Comparison of ENCODE assay signal across 28 mouse cellular contexts in the genomic region with DNA sequence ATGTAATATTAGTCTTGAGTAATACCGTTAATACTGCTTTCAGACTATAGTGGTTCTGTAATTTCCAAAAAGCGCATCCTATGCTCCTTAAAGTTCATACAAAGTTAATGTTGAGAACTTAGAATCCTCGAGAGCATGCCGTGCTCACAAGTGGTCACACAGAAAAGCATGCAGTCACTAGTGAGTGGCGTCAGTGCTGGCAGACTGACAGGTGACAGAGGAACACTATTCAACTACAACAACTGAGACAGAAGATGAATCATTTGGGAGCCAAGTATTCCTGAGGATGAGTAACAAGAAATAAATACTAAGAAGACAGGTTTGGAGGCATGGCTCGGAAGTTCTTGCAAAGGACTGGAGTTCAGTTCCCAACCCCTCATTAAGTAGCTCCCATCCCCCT. TPM values are rescaled to one million over a fixed set of nuclear protein-coding genes. Genes with fewer than 3 reads are reported as not detected.
DNase-seq lines count a peak whose midpoint lies in the region; ATAC-seq and TF ChIP-seq lines count a peak whose summit lies in the region.
"Had no signal": no experiment of that assay in that cellular context is flagged by ENCODE, and none has a peak within 500 bp of the region (broad histone marks: within the 10 kb centered on the region; RNA-seq: fewer than 3 reads in every experiment).

No protein-coding gene starts in this region.

- no peak overlapping the region for H3K4me2 ChIP-seq in heart, postnatal 0 days (ENCODE audit: low read depth, low read length)
- H3K4me2 ChIP-seq: embryonic facial prominence, embryonic 13.5 days; forebrain, embryonic 12.5 days; forebrain, embryonic 15.5 days; heart, embryonic 13.5 days; hindbrain, embryonic 12.5 days; hindbrain, embryonic 15.5 days had no signal

- ATAC-seq in heart, postnatal 0 days (ENCODE audit: insufficient read depth, low read depth), result no peak
- ATAC-seq: forebrain, embryonic 15.5 days; intestine, postnatal 0 days had no signal

- H3K9me3 ChIP-seq in heart, postnatal 0 days (replicated peaks; ENCODE audit: control insufficient read depth, low read length), result no peaks in the 10 kb centered on the region
- H3K9me3 ChIP-seq: embryonic facial prominence, embryonic 10.5 days; embryonic facial prominence, embryonic 13.5 days; forebrain, embryonic 12.5 days; forebrain, embryonic 15.5 days; G1E; heart, embryonic 10.5 days; heart, embryonic 13.5 days; hindbrain, embryonic 12.5 days; hindbrain, embryonic 15.5 days had no signal

- peaks cover 67% of the 10 kb centered on the region for H3K36me3 ChIP-seq in heart, postnatal 0 days (replicated peaks; ENCODE audit: control insufficient read depth, insufficient read depth, low read length)

- 0 out of 2 replicates have a peak overlapping the region, but pooled peaks have one; percentile 74 for H3K27ac ChIP-seq in heart, postnatal 0 days (ENCODE audit: low read depth)
- H3K27ac ChIP-seq: embryonic facial prominence, embryonic 10.5 days; embryonic facial prominence, embryonic 13.5 days; forebrain, embryonic 12.5 days; forebrain, embryonic 15.5 days; heart, embryonic 10.5 days; hindbrain, embryonic 12.5 days; hindbrain, embryonic 15.5 days had no signal

- TF ChIP-seq CTCF in heart, postnatal 0 days (IDR thresholded peaks at IDR 0.05; ENCODE audit: low read depth), result no peak

- 67% methylated on average over 6 of the region's 6 CpGs for WGBS in heart, postnatal 0 days

- H3K4me3 ChIP-seq in heart, postnatal 0 days (ENCODE audit: low read depth, low read length), result no peak overlapping the region
- H3K4me3 ChIP-seq: embryonic facial prominence, embryonic 10.5 days; embryonic facial prominence, embryonic 13.5 days; erythroblast, embryonic 14.5 days; forebrain, embryonic 12.5 days; forebrain, embryonic 15.5 days; heart, embryonic 10.5 days; heart, embryonic 13.5 days; hindbrain, embryonic 12.5 days; hindbrain, embryonic 15.5 days had no signal

- peak; percentile 27 to 53 for DNase-seq in adrenal gland, adult (ENCODE audit: inconsistent age in 2 of 2, low spot score in 1 of 2)
- no peak for DNase-seq in adrenal gland, postnatal 10 days
- peak; percentile 53 for DNase-seq in adrenal gland, postnatal 25 days
- no peak for DNase-seq in adrenal gland, adult 18-20 months (ENCODE audit: low spot score in 2 of 2)
- no peak for DNase-seq in heart, postnatal 0 days (ENCODE audit: low spot score)
- no peak for DNase-seq in heart, postnatal 25 days (ENCODE audit: low spot score)
- peak; percentile 44 to 59 for DNase-seq in adrenal gland, postnatal 36 days
- no peak for DNase-seq in retina, postnatal 1 day
- DNase-seq: B cell, adult 2 months; cerebellum, adult 11-12 months; cerebellum, adult 8-10 months; cerebellum, postnatal 36 days; embryo, embryonic 11 days; gastrocnemius, postnatal 14 days; heart, adult 18-20 months; kidney, adult 2 months had no signal

- peaks cover 23% of the 10 kb centered on the region for H3K4me1 ChIP-seq in heart, postnatal 0 days (ENCODE audit: control insufficient read depth, insufficient read depth)
- H3K4me1 ChIP-seq: embryonic facial prominence, embryonic 10.5 days; embryonic facial prominence, embryonic 13.5 days; forebrain, embryonic 12.5 days; forebrain, embryonic 15.5 days; heart, embryonic 10.5 days; hindbrain, embryonic 12.5 days; hindbrain, embryonic 15.5 days had no signal

- TF ChIP-seq EP300 in heart, postnatal 0 days (IDR thresholded peaks at IDR 0.05; ENCODE audit: low read depth), result no peak

- H3K27me3 ChIP-seq in heart, postnatal 0 days (ENCODE audit: control insufficient read depth, insufficient read depth, low read length), result no peaks in the 10 kb centered on the region
- H3K27me3 ChIP-seq: CH12.LX; embryonic facial prominence, embryonic 13.5 days; forebrain, embryonic 12.5 days; forebrain, embryonic 15.5 days; heart, embryonic 13.5 days; hindbrain, embryonic 12.5 days; hindbrain, embryonic 15.5 days had no signal

- intact Hi-C loops in heart, postnatal 25 days (cut with DNase I), result no loop called here

- no peak overlapping the region for H3K9ac ChIP-seq in heart, postnatal 0 days (replicated peaks; ENCODE audit: low read depth, low read length)
- H3K9ac ChIP-seq: embryonic facial prominence, embryonic 13.5 days; forebrain, embryonic 12.5 days; forebrain, embryonic 15.5 days; heart, embryonic 13.5 days; hindbrain, embryonic 12.5 days; hindbrain, embryonic 15.5 days had no signal

RNA-seq across cellular contexts. Expression of a gene that starts 19.7 kb away (rescaled TPM):
- total RNA-seq in adrenal gland, postnatal 10 days (2021), result 10 to 100 TPM; 44.2 to 52.3 TPM
- 45.5 and 46.7 TPM in 2 replicates for total RNA-seq in adrenal gland, postnatal 25 days (2021)
- 10 to 100 TPM; 51.0 to 54.0 TPM for total RNA-seq in adrenal gland, adult 18-20 months (2021)
- 35.5 and 48.1 TPM in 2 replicates for total RNA-seq in heart, postnatal 0 days (2014; rRNA removed; ENCODE audit: low replicate concordance)
- polyA plus RNA-seq in heart, postnatal 0 days (2015; fragmentation: Nextera tagmentation; extraction: Ambion mirVana), result 4.0 and 4.3 TPM in 2 replicates
- total RNA-seq in heart, postnatal 25 days (2021), result 10 to 100 TPM; 24.0 to 25.0 TPM
- total RNA-seq in adrenal gland, postnatal 36 days (2021), result 10 to 100 TPM; 47.0 to 57.7 TPM

Comparison
In these comparisons a context has a peak if more than half of its experiments do, and no peak if none do; other contexts are left out.
1. DNase-seq: peak in adrenal gland, adult (2 of 2), adrenal gland, postnatal 25 days (single experiment) and adrenal gland, postnatal 36 days (2 of 2); none in adrenal gland, postnatal 10 days (single experiment), adrenal gland, adult 18-20 months (0 of 2), heart, postnatal 0 days (single experiment), heart, postnatal 25 days (single experiment) and retina, postnatal 1 day (single experiment).